Mouse (Mus musculus) brain, embryonic 14.5 days (tissue): ENCODE data around the gene Tbpl1. TPM values are rescaled to one million over a fixed set of nuclear protein-coding genes. Genes with fewer than 3 reads are reported as not detected.

Experiments used
- DNase-seq: peaks from one replicate; pipeline ENCODE4 v3.0.0-alpha.2; 2011; ENCODE audit warnings: low read depth
- CTCF ChIP-seq: fragments of 200-500 bp; IDR thresholded peaks from 2 replicates; pipeline ENCODE4 v1.5.1; 2012; ENCODE audit warnings: inconsistent platforms, mild to moderate bottlenecking, moderate library complexity, borderline replicate concordance; ENCODE audit not compliant: insufficient read depth, insufficient read length; ENCODE audit errors: extremely low read depth
- POLR2A ChIP-seq: fragments of 200-500 bp; IDR thresholded peaks from 2 replicates; pipeline ENCODE4 v1.6.1; 2012; ENCODE audit warnings: mild to moderate bottlenecking, inconsistent platforms, borderline replicate concordance; ENCODE audit not compliant: poor library complexity, insufficient read depth, insufficient read length, severe bottlenecking; ENCODE audit errors: extremely low read depth
- polyA plus RNA-seq: library from polyadenylated mRNA; depleted of rRNA; stranded (reverse); fragments of >200 nt; gene quantifications from 2 replicates; pipeline ENCODE4 v1.2.3, GENCODE M21; 2012

Tbpl1 gene
- polyA plus RNA-seq, 1 experiment = 68.4 TPM

DNA sequence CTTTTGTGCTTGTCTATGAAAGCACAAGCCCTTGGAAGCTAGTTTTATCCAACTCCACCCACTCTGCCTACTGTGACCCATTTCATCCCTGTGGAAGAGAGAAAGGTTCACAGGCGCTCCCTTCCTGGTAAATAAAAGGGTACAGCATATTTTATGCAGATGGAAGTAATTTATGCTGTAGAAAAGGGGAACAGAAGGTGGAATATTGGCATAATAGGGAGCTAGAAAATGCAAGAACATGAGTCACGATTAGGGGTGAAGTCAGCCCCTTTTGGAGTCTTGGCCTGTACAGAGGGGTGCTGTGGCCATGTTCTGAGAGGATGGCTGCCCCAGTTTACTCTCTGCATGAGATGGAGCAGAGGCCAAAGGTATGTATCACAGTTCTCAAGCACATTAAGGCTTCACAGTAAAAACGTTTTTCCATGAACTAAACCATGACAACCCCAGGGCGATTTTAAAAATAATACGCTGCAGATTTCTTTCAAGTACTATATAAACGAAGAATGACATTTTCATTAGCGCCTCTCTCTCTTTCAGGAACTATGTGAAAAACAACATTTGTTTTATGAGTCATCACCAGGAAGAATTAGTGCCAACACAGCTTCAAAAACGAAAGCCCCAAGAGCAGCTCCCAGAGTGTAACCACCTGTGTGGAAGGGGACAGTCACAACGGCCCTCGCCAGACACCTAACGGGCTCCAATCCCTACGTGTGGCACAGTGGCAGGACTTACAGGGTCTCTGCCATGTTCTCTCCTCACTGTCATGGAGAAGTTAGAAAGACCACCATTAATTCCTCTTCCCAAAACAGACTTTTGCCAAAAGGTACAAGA is 30.0 kb downstream of the Tbpl1 start:
- no peak for TF ChIP-seq CTCF
- no peak for TF ChIP-seq POLR2A
- DNase-seq = peak; percentile 27

DNA sequence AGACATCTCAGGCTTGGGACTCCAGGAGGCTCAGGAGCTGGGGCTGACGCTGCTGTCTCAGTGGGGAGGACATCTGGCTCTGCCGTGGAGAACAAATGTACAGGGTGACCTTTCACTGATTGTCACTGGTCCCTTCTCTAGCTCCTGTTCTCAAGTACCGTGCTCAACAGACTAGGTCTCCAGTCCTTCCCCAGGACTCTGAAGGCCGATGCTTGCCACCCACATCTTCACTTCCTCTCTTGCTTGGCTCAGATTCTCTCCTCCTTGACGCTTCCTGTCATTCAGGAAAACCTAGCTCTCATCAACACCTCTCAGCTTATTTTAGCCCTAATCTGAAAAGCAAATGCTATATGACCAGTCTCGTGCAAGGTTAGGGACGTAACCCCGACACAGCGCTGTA is 31.0 kb downstream of the Tbpl1 start:
- DNase-seq = no peak

DNA sequence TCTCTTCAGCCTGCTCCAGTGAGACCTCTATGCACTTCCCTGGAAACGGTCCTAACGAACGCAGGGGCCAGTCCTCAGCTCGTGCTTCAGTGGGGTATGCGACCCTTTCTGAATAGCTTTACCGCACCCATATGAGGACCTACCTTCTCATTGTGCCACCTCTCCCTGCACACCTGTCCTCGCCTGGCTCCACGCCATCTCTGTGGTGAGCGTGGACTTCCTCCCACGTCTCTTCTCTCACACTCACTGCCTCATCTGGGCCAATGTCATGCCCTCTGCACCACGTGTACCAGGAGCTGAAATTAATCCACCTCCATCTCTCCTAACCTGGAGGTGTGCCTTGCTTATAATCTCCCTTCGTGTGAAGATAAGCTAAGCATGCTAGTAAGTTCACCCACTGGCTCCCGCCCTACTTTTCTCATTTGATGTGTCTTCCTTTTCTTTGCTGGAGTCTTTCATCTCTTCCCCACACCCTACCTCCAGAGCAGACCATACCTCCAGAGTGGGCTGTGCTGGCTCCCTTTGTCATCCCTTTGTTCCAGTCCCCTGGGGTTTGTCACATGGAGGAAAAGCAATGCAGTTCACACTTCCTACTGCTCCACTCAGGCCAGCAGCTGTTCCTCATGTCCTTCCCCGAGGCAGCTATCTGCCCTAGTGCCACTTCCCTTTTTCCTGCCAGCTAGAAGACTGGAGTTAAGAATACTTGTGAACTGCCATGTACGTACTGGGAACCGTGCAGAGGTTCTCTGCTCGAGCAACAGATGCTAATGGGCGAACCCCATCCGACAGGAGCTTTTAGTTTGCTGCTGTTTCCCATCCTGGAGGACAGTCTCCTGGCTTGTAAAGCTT is 32.0 kb downstream of the Tbpl1 start:
- DNase-seq = no peak
- no peak for TF ChIP-seq POLR2A
- TF ChIP-seq CTCF = no peak

More for the DNA sequence above, 31.0 kb downstream of the Tbpl1 start:
- no peak for TF ChIP-seq CTCF
- no peak for TF ChIP-seq POLR2A

DNA sequence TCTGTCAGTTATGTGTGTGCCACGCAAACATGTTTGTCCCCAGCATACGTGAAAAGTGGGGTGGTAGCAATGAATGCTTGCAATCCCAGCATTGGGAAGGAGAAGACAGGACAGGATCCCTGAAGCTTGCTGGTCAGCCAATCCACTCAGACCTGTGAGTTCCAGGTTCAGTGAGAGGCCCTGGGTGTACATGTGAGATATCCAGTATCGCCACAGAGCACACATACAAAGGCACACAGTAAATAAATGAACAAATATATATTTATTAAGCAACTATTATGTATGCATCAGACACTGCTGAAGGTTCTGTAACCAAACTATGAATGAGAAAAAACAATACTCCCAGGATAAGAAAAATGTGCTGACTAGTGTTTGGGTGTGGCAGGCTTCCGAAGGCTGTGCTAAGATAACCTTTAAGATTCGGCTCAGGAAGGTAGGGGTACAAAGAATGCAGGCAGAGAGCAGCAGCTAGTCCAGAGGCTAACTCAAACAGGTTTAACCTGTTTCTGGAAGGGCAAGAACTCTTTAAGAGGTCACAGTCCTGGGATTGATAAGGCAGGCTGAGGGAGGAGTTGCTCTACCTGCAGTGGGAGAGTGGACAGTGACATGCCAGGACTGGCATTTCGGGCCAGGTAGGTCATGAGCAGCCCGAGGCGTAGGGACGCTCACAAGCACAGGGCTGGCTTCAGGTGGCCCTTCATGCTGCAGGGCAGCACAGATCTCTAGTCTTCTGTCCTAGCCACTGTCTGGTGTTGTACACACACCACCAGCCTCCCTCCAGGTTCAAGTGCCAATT is 33.4 kb downstream of the Tbpl1 start:
- DNase-seq = no peak
- TF ChIP-seq POLR2A = no peak
- TF ChIP-seq CTCF = no peak

DNA sequence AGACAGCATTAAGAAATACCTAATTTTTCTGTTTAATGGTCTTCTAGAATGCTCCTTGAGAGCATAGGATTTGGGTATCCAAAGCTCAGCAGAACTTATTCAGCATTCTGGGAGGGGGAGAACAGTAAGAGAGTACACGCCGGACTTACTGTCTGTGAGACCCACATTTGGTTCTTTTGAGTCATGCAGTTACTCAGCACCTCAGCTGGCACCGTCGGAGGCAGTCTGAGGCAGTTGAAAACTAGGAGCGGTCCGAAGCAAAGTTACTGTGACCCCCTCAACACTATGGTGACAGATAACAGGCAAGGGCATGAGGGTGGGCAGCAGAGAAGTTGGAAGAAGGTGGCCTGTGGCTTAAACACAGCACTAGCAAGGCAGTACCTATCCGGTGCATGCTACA is 34.9 kb downstream of the Tbpl1 start:
- TF ChIP-seq POLR2A (no peak), CTCF (no peak)
- DNase-seq = no peak

DNA sequence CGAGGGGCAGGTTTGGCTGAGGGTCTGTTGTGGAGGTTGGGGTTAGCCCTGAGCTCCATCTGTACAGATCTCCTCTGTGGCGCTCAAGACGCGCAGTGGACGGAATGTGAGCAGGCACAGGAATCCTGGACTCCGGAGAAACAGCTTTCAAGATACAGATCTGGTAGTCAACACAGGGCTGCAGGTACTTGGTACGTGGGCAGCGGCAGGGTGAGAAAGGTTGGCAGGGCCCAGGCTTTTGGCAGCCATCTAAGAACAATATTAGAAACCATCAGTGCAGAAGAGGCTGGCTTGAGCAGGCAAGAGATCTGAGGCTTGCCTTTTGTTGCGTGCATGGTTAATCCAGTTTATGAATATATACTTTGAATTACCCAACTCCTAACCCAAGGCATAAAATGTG is 35.5 kb downstream of the Tbpl1 start:
- DNase-seq = no peak
- TF ChIP-seq POLR2A (no peak), CTCF (no peak)

DNA sequence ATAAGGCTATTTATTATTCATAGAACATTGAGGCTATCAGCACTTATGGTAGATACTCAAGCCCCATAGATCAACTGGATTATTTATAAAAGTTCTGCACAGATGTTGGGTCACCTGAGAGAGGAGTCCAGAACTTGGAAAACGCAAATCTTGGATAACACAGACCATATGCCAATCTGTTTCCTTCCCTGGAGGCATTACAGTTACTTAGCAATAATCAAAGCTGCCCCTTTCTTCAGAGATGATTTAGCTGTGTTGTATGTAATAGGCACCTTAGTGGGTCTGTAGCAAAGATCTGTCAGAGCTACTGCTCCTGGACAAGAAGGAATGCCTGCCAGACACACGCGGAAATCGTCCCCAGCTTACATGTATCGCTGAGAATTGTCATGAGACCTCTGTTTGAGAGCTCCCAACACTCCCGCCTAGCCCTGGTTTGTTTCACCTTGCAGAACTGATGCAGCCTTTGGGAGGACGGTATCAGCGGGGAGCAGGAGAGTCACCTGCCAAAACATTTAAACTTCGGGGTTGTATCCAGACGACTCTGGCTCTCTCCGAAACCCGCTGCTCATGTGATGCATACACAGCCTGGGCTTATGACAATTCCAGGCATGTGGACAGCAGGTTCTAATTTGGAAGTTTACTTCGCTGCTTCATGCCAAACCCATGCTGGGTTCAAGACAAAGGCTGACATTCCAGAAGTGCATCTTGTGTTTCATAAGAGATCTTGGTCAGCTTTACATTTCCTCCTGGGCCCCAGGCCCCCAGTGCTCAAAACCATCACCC is 55.7 kb downstream of the Tbpl1 start:
- no peak for TF ChIP-seq POLR2A
- DNase-seq = peak; percentile 25

DNA sequence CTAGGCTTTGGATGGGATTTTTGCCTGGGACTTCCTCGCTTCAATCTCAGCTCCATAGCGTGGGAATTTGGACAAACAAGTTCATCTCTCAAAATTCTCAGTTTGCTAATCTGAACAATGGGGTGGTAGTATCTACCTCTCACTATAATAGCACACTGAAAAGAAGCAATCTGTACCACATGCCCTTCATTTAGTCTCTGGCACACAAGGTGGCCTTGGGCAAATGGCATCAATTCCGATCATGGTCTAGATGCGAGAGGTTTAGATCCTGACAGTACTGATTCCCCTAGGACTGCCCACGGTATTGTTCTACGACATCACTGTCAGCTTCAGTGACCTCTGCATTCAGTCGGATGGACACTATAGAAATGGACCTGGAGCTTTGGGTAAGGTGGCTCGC is 57.6 kb downstream of the Tbpl1 start:
- DNase-seq = no peak
- no peak for TF ChIP-seq CTCF
- no peak for TF ChIP-seq POLR2A

DNA sequence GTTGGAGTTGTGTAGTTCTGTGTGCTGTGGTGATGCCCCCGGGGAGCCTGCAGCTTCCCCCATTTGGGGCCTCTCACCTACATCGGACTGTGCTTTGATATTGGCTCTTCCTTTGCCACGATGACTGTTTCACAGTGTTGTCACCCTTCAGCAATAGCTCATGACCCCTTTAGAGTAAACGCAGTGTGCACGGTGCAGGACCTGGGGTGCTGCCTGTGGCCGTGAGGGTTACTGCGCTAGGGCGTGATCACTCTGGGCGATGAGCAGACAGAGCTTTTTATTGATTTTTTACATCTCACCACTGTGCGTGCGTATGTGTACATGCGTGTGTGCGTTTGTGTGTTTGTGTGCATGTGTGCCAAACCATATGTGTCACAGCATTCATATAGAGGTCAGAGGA is 63.2 kb downstream of the Tbpl1 start:
- DNase-seq = no peak
- TF ChIP-seq CTCF (no peak), POLR2A (no peak)

DNA sequence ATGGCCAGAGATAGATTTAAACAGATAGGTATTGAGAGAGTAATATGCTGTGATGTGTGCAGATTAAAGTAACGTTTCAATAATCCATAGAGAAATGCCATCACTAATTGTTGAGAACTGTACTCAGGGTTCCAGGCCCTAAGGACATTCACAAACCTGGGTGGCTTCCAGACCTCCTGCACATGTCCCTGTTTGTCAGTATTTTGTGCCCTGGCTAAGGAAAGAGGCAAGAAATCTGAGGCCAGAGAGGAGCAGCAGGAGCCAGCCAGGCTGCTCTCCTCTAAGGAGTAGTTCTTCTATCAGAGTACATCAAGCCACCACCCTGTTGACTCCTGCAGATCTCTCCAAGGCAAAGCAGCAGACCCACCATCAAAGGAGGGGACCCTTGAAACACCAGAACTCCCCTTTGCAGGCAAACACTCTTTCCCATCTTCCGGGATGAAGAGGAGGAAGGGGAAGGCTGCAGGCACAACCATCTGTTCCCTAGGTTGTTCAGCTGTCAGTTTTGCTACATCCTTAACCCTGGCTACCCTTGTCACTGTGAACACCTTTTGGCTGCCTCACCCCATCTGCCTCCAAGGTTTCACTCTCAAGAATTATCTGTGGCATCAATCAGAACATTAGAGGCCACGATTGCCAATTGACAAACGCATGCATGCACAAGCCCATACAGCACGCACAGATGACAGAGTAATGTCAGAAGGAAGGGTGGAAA is 71.3 kb downstream of the Tbpl1 start:
- no peak for DNase-seq
- TF ChIP-seq POLR2A (no peak), CTCF (no peak)

DNA sequence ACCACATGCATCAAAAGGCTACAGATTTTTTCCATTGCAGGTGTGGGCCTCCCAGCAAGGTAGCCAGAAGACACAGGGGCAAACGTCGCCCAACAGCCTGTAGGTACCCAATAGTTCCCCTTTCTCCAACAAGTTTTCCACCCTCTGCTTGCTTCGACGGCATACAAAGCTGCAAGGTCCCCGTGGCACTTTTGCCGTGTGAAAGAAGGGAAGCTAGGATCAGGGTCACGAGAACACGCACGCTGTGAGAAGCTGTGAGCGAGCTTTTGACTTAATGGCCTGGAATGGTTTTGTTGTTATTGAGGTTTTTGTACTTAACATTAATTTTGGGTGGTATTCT is 72.4 kb downstream of the Tbpl1 start:
- no peak for DNase-seq

More for the DNA sequence above, 72.4 kb downstream of the Tbpl1 start:
- TF ChIP-seq CTCF (no peak), POLR2A (no peak)
